Mouse (Mus musculus): ENCODE results near the gene Gng12. TPM values are rescaled to one million over a fixed set of nuclear protein-coding genes. Genes with fewer than 3 reads are reported as not detected.
"Not testable (repeated sequence)": the region's sequence is repeated elsewhere in the genome, so short reads cannot be mapped to it uniquely, and the experiment has no call there.

Gene Gng12
- total RNA-seq, 2 experiments from 2014 or later, result 116 to 151 TPM

GRCm38 (mm10) chr6:67018365-67018764 lies 122.2 kb downstream of the Gng12 start:
- no peak for ATAC-seq (replicated peaks; ENCODE audit: poor library complexity, severe bottlenecking)

- ATAC-seq (replicated peaks; ENCODE audit: poor library complexity, severe bottlenecking), result not testable (repeated sequence)
These were observed 122.8 kb downstream of the Gng12 start for GRCm38 (mm10) chr6:67019001-67019400.

GRCm38 (mm10) chr6:67021308-67021707 lies 125.1 kb downstream of the Gng12 start:
- no peak for ATAC-seq (replicated peaks; ENCODE audit: poor library complexity, severe bottlenecking)

- no peak for ATAC-seq (replicated peaks; ENCODE audit: poor library complexity, severe bottlenecking)
These were observed 127.5 kb downstream of the Gng12 start for GRCm38 (mm10) chr6:67023729-67024128.

- no peak for ATAC-seq (replicated peaks; ENCODE audit: poor library complexity, severe bottlenecking)
These were observed 130.5 kb downstream of the Gng12 start for GRCm38 (mm10) chr6:67026661-67027060.

GRCm38 (mm10) chr6:67027438-67028142 lies 131.4 kb downstream of the Gng12 start:
- peak; percentile 83 for ATAC-seq (replicated peaks; ENCODE audit: poor library complexity, severe bottlenecking)

GRCm38 (mm10) chr6:67029312-67029950 lies 133.2 kb downstream of the Gng12 start:
- ATAC-seq (replicated peaks; ENCODE audit: poor library complexity, severe bottlenecking), result peak; percentile 23

- ATAC-seq (replicated peaks; ENCODE audit: poor library complexity, severe bottlenecking), result 0 out of 2 replicates have a peak, but pooled peaks have one; percentile 4
These were observed 133.8 kb downstream of the Gng12 start for GRCm38 (mm10) chr6:67029987-67030386.

GRCm38 (mm10) chr6:67030416-67030815 lies 134.2 kb downstream of the Gng12 start:
- no peak for ATAC-seq (replicated peaks; ENCODE audit: poor library complexity, severe bottlenecking)

GRCm38 (mm10) chr6:67030846-67031245 lies 134.6 kb downstream of the Gng12 start:
- no peak for ATAC-seq (replicated peaks; ENCODE audit: poor library complexity, severe bottlenecking)

GRCm38 (mm10) chr6:67032551-67032950 lies 136.4 kb downstream of the Gng12 start:
- not testable (repeated sequence) for ATAC-seq (replicated peaks; ENCODE audit: poor library complexity, severe bottlenecking)

- not testable (repeated sequence) for ATAC-seq (replicated peaks; ENCODE audit: poor library complexity, severe bottlenecking)
These were observed 136.8 kb downstream of the Gng12 start for GRCm38 (mm10) chr6:67032972-67033371.

GRCm38 (mm10) chr6:67033604-67034003 lies 137.4 kb downstream of the Gng12 start:
- no peak for ATAC-seq (replicated peaks; ENCODE audit: poor library complexity, severe bottlenecking)

- 0 out of 2 replicates have a peak, but pooled peaks have one; percentile 4 for ATAC-seq (replicated peaks; ENCODE audit: poor library complexity, severe bottlenecking)
These were observed 138.3 kb downstream of the Gng12 start for GRCm38 (mm10) chr6:67034331-67035130.

- peak; percentile 36 for ATAC-seq (replicated peaks; ENCODE audit: poor library complexity, severe bottlenecking)
These were observed 139.4 kb downstream of the Gng12 start for GRCm38 (mm10) chr6:67035388-67036299.

- peak; percentile 54 for ATAC-seq (replicated peaks; ENCODE audit: poor library complexity, severe bottlenecking)
These were observed 140.2 kb downstream of the Gng12 start for GRCm38 (mm10) chr6:67036356-67036811.

GRCm38 (mm10) chr6:67036837-67037628 lies 140.8 kb downstream of the Gng12 start, which contains the start of gene Gadd45a:
TSS of gene Gadd45a (minus strand) at chr6:67037457.
- peak; percentile 75 for ATAC-seq (replicated peaks; ENCODE audit: poor library complexity, severe bottlenecking)

GRCm38 (mm10) chr6:67038964-67039363 lies 142.8 kb downstream of the Gng12 start:
- ATAC-seq (replicated peaks; ENCODE audit: poor library complexity, severe bottlenecking), result no peak

GRCm38 (mm10) chr6:67040904-67041410 lies 144.8 kb downstream of the Gng12 start:
- ATAC-seq (replicated peaks; ENCODE audit: poor library complexity, severe bottlenecking), result no peak

All from granulocyte monocyte progenitor cell, adult 5-6 weeks (primary cell).